Mouse (Mus musculus) G1E (cell line): ENCODE results near the gene Adgrg1.

Experiments used
- CTCF ChIP-seq: IDR thresholded peaks from 2 replicates; pipeline ENCODE4 v1.5.1; 2012; ENCODE audit warnings: low read depth, low read length, inconsistent platforms, mixed read lengths
- GATA1 ChIP-seq: IDR thresholded peaks from 2 replicates; pipeline ENCODE4 v1.6.1; 2012; ENCODE audit warnings: borderline replicate concordance, low read length, inconsistent platforms, mixed read lengths

GRCm38 (mm10) chr8:95044811-95045210 lies 70.3 kb downstream of the Adgrg1 start:
- TF ChIP-seq CTCF (no peak), GATA1 (no peak)
